Mouse (Mus musculus) stomach, embryonic 14.5 days (tissue): Measurements from ENCODE around the gene Wdr93. TPM values are rescaled to one million over a fixed set of nuclear protein-coding genes. Genes with fewer than 3 reads are reported as not detected.

Source experiments
- ATAC-seq: fragments of 200-750 bp; cut with Nextera tagmentation; 2 replicates; pipeline ENCODE4 v1.8.0; 2017; ENCODE audit warnings: low read depth, moderate TSS enrichment; ENCODE audit not compliant: insufficient number of reproducible peaks, insufficient read depth, low FRiP score
- H3K27ac ChIP-seq: fragments of 300-500 bp; sonication (generic); 2 replicates; pipeline ENCODE4 v1.5.1; 2014; ENCODE audit warnings: mild to moderate bottlenecking, low read length, moderate library complexity, mixed read lengths
- H3K27me3 ChIP-seq: fragments of 300-500 bp; sonication (generic); 2 replicates; pipeline ENCODE4 v1.6.1; 2014; ENCODE audit warnings: low read length, control low read depth, mixed read lengths; ENCODE audit not compliant: control insufficient read depth, insufficient read depth
- H3K36me3 ChIP-seq: fragments of 300-500 bp; sonication (generic); 2 replicates; pipeline ENCODE4 v1.6.1; 2014; ENCODE audit warnings: mild to moderate bottlenecking, control low read depth, low read length, moderate library complexity, mixed read lengths; ENCODE audit not compliant: control insufficient read depth, insufficient read depth
- H3K4me1 ChIP-seq: fragments of 300-500 bp; sonication (generic); 2 replicates; pipeline ENCODE4 v1.6.1; 2014; ENCODE audit warnings: low read length, control low read depth, mixed read lengths; ENCODE audit not compliant: control insufficient read depth, insufficient read depth
- H3K4me2 ChIP-seq: fragments of 300-500 bp; sonication (generic); replicated peaks from 2 replicates; pipeline ENCODE4 v1.6.1; 2014; ENCODE audit warnings: low read depth, low read length, control low read depth
- H3K4me3 ChIP-seq: fragments of 300-500 bp; sonication (generic); 2 replicates; pipeline ENCODE4 v1.5.1; 2014; ENCODE audit warnings: low read depth, low read length, control low read depth
- H3K9ac ChIP-seq: fragments of 300-500 bp; sonication (generic); replicated peaks from 2 replicates; pipeline ENCODE4 v1.6.1; 2014; ENCODE audit warnings: low read depth, mild to moderate bottlenecking, control low read depth, low read length, moderate library complexity, mixed read lengths
- H3K9me3 ChIP-seq: fragments of 300-500 bp; sonication (generic); 2 replicates; pipeline ENCODE4 v1.6.1; 2016; ENCODE audit warnings: low read depth, low read length, control low read depth; ENCODE audit not compliant: control insufficient read depth
- WGBS: fragments of 180-500 bp; shearing (Covaris S2); extraction: QIAGEN DNeasy Blood & Tissue Kit; methylation state at CpG from one replicate; pipeline ENCODE4 v1.1.7; 2014; 5-methylcytosine and 5-hydroxymethylcytosine counted together
- polyA plus RNA-seq: library from polyadenylated mRNA; unstranded; fragments of >200 nt; fragmentation: Nextera tagmentation; extraction: Ambion mirVana; gene quantifications from 2 replicates; pipeline ENCODE4 v1.2.1, GENCODE M21; 2014

Gene Wdr93
- polyA plus RNA-seq, 1 experiment from 2014 or later = 0.14 TPM

DNA sequence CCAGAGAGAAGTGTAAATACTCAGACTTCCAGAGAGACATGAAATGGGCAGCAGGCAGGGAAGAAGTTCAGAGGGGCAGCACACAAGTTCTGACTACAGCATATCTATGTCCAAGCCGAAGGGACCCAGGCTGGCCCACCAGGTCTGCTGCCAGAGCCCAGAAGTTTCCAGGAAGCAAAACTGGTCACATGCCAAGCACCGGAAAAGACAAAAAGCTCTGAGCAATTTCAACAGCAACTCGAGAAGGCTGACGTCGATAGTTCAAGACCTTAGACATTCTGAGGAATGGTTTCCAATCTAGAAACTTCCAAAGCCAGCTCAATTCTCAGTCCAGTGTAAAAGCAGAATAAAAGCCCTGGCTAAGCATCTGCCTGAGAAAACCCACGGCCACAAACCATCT, 88.6 kb downstream of the Wdr93 start:
- 64% methylated on average over 6 of the region's 6 CpGs for WGBS
- Histone ChIP-seq H3K36me3 (no peaks in the 10 kb centered on the region; the same call in 1 of the 2 replicates), H3K4me2 (no peak overlapping the region), H3K27me3 (no peaks in the 10 kb centered on the region), H3K9ac (no peak overlapping the region), H3K4me1 (no peaks in the 10 kb centered on the region), H3K4me3 (no peak overlapping the region), H3K27ac (no peak overlapping the region), H3K9me3 (no peaks in the 10 kb centered on the region)
- no peak for ATAC-seq

DNA sequence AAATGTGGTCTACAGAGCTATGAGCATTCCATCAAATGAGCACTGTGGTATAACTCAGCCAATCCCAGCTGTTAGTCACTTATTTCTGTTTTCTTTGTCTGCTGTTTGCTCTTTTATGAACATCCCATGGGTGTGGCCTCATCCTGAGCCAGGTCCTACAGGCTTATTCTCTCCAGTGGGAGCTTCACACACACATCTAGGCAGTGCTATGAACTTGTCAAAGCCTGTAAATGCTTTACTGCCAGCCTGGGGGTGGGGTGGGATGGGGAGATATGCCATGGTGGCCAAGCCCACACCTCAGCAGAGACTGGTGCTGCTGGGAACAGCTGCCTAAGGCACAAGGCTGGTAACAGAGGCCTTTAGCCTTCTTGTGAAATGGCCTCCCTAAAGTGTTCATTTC, 90.0 kb downstream of the Wdr93 start:
- no peaks in the 10 kb centered on the region for H3K4me1 ChIP-seq
- H3K4me2 ChIP-seq = no peak overlapping the region
- H3K9me3 ChIP-seq = no peaks in the 10 kb centered on the region
- H3K27ac ChIP-seq = no peak overlapping the region
- H3K9ac ChIP-seq = no peak overlapping the region
- ATAC-seq = peak; percentile 56; the same call in 1 of the 2 replicates
- no peaks in the 10 kb centered on the region for H3K27me3 ChIP-seq
- H3K4me3 ChIP-seq = no peak overlapping the region
- H3K36me3 ChIP-seq = no peaks in the 10 kb centered on the region; the same call in 1 of the 2 replicates

DNA sequence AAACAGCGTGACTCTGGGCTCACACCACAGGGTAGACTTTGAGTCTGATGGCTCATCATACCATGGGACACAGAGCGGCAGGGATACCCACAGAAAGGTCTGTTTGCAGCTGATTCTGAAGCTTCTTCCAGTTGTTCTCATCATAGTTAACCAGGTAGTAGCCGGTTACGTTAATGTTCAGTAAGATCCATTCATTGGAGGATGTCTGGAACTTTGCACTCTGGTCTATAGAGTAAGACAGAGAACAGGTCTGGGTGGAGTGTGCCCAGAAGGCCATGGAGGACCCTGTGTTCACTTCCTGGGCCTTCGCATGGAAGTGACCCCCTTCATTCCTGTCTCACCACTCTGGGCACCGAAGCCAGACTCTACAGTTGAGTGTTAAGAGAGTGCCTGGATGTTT, 92.2 kb downstream of the Wdr93 start:
- no peaks in the 10 kb centered on the region for H3K9me3 ChIP-seq
- no peak overlapping the region for H3K4me2 ChIP-seq
- H3K9ac ChIP-seq = no peak overlapping the region
- no peak overlapping the region for H3K4me3 ChIP-seq
- no peaks in the 10 kb centered on the region for H3K27me3 ChIP-seq
- H3K4me1 ChIP-seq = no peaks in the 10 kb centered on the region
- H3K27ac ChIP-seq = no peak overlapping the region
- 94% methylated on average over 6 of the region's 6 CpGs for WGBS
- no peak for ATAC-seq
- H3K36me3 ChIP-seq = no peaks in the 10 kb centered on the region; the same call in 1 of the 2 replicates

Other genes starting within 250 kb of the Wdr93 start
- not detected in 2 replicates for gene Rhcg, start 125.5 kb upstream of the Wdr93 start, polyA plus RNA-seq
- 12.7 and 15.3 TPM in 2 replicates for gene Ticrr, start 83.0 kb upstream of the Wdr93 start, polyA plus RNA-seq
- 4.2 and 4.4 TPM in 2 replicates for gene Kif7, start 27.4 kb upstream of the Wdr93 start, polyA plus RNA-seq
- not detected in 2 replicates for gene Plin1, start 10.3 kb upstream of the Wdr93 start, polyA plus RNA-seq
- gene Pex11a, start within 50 bp of the Wdr93 start, polyA plus RNA-seq = 11.0 and 11.5 TPM in 2 replicates
- not detected in 2 replicates for gene Mesp1, start 50.6 kb downstream of the Wdr93 start, polyA plus RNA-seq
- 0.55 and 1.2 TPM in 2 replicates for gene Mesp2, start 67.6 kb downstream of the Wdr93 start, polyA plus RNA-seq
- 25.9 and 26.3 TPM in 2 replicates for gene Anpep, start 117.9 kb downstream of the Wdr93 start, polyA plus RNA-seq
- 31.9 and 34.0 TPM in 2 replicates for gene Ap3s2, start 177.5 kb downstream of the Wdr93 start, polyA plus RNA-seq
- gene Arpin, start 192.2 kb downstream of the Wdr93 start, polyA plus RNA-seq = 37.7 and 39.6 TPM in 2 replicates